Mouse (Mus musculus) left cerebral cortex, adult 8-10 months (tissue): ENCODE data around the gene Hmga1. TPM values are rescaled to one million over a fixed set of nuclear protein-coding genes. Genes with fewer than 3 reads are reported as not detected.

Experiments used
- DNase-seq, 2 experiments: peaks; one replicate each; pipeline ENCODE4 v3.0.0; 2022; ENCODE audit warnings: low spot score in 2 of 2
- total RNA-seq, 4 experiments: library from RNA; stranded (reverse); gene quantifications; 2 replicates each; pipeline ENCODE4 v1.2.4; 2022

Gene Hmga1
- total RNA-seq, 4 experiments from 2014 or later, result 43.7 to 50.0 (median 47.5) TPM

- no peak for DNase-seq
Measured at GRCm38 (mm10) chr17:27528030-27528429, 28.3 kb upstream of the Hmga1 start.

- no peak for DNase-seq
Measured at GRCm38 (mm10) chr17:27528767-27529166, 27.5 kb upstream of the Hmga1 start.

GRCm38 (mm10) chr17:27532095-27532494 lies 24.2 kb upstream of the Hmga1 start:
- DNase-seq, result no peak

DNA sequence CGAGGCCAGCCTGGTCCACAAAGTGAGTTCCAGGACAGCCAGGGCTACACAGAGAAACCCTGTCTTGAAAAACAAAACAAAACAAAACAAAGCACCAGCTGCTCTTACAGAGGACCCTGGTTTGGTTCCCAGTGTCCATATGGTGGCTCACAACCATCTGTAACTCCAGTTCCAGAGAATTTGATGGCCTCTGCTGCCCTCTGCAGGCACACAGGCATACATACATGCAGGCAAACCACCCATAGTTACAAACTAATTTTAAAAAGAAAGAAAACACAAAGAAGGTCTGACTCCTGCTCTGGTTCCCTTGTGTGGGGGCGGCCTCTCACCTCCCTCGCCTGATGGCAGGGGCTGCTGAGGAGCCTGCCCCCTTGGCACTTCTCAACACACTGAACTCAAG lies 22.9 kb upstream of the Hmga1 start:
- no peak for DNase-seq

GRCm38 (mm10) chr17:27534718-27535117 lies 21.6 kb upstream of the Hmga1 start:
- peak in 1 of 2 experiments; percentile 96 for DNase-seq

GRCm38 (mm10) chr17:27541261-27541660 lies 15.0 kb upstream of the Hmga1 start:
- DNase-seq, result no peak

DNA sequence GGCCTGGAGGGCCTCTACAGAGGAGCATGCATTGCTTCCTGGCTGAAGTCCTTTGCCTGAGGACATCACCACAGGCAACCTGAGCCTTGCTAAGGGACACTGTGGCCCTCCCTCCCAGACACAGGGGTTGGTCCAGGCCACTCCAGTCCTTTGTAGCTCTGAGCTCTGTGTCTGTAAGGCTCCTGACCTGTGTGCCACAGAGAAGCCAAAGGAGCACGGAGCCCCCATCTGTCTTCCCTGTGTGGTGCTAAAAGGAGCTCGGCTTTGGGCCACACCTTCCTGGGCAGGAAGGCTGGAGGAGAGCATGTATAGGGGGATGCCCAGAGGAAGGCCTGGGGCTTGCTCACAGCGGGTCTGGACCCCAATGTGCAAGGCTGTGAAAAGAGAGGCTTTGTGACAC lies 14.3 kb upstream of the Hmga1 start:
- DNase-seq, result no peak

GRCm38 (mm10) chr17:27544551-27544950 lies 11.7 kb upstream of the Hmga1 start:
- no peak for DNase-seq

- no peak for DNase-seq
Measured at GRCm38 (mm10) chr17:27545991-27546390, 10.3 kb upstream of the Hmga1 start.

- DNase-seq, result no peak
Measured at GRCm38 (mm10) chr17:27546574-27547085, 9.7 kb upstream of the Hmga1 start.

DNA sequence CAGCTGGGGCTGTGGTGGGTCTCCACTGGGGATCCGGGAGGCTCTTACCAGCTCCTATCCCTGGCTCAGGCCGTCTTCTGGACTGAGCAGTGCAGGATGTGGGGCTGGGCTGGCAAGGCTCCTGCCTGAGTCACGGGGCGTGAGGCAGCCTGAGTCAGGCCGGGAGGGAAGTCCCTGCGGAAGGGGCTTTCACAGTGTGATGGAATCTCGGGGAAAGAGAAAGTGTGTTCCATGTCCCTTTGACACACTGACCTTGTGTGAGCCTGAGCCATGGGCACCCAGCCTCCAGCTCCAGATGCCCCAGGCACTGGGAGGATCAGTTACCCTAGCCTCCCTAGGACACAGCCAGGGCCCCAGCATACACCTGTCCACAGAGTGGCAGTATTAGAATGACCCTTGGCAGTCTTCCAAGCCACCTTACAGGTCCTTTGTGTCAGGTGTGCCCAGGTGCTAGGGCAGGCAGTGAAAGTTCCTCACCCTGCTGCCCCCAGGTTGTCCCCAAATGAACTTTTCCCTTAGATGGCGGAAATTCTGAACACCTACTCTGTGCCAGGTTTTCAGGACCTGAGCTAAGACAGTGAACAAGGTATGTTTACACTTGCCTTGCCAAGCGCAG lies 8.9 kb upstream of the Hmga1 start:
- no peak for DNase-seq

GRCm38 (mm10) chr17:27549234-27549633 lies 7.1 kb upstream of the Hmga1 start:
- no peak for DNase-seq

DNA sequence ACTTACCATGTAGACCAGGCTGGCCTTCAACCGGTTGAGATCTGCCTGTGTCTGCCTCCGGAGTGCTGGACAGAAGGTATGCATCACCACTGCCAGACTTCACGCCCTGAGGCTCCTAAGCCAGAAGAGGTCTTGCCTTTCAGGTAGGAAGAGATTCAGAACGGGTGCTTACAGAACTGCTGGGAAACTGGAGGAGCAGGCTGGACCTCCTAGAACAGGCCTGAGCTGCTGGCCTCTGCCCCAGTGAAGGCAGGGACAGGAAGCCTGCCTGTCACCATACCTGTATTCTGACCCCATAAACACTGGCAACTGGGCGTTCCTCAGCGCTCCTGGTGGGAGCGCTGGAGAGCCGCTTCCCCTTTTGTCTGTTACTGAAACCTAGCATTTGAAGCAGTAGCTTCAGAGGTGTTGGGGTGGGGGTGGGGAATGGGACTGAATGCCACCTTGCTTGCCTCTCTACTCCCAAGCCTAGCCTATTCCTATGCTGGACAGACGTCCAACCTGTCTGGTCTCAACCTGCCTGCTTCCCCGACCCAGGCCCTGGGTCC lies 4.8 kb upstream of the Hmga1 start:
- DNase-seq, result no peak

DNA sequence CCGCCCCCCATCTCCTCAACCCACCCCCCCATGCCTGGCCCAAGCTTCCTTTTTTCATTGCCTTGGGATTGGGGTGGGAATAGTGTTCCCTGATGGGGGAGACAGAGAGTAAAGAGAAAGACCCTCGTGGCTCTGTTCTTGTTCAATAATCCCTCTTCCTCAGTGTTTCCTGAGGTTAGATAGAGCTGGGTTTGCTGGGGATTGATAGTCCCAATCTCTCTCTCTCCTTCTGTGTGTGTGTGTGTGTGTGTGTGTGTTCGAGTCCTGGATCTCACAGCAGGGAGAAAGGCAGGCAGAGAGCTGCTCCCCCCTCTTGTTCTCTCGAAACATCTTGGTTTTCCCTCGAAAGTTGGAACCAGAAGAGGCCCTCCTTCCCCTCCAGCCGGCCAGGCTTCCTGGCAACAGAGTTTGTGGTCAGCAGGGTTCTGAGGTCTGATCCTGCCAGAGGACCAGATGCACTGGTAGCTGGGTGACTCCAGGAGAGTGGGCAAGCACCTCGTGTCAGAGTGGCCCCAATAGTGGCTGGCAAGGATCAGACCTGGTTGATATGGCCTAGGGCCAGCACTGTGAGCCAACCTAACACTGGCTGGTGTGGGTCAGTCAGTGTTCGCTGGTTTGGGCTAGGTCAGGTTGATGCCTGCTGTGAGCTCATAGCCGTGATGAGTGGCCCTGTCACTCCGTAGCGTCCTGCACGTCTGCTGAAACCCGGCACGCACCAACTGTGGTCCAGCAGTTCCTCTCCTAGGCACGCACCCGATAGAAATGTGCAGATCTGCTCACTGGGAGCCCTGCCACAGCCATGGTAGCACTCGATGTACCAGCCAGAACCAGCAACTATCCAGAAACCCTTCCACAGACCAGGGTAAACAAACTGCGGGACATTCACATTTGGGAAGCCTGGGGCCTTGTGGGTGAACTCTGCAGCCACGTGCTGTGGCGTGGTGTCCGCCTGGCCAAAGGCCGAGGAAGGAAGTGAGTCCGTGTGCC lies 3.8 kb upstream of the Hmga1 start:
- DNase-seq, result no peak

DNA sequence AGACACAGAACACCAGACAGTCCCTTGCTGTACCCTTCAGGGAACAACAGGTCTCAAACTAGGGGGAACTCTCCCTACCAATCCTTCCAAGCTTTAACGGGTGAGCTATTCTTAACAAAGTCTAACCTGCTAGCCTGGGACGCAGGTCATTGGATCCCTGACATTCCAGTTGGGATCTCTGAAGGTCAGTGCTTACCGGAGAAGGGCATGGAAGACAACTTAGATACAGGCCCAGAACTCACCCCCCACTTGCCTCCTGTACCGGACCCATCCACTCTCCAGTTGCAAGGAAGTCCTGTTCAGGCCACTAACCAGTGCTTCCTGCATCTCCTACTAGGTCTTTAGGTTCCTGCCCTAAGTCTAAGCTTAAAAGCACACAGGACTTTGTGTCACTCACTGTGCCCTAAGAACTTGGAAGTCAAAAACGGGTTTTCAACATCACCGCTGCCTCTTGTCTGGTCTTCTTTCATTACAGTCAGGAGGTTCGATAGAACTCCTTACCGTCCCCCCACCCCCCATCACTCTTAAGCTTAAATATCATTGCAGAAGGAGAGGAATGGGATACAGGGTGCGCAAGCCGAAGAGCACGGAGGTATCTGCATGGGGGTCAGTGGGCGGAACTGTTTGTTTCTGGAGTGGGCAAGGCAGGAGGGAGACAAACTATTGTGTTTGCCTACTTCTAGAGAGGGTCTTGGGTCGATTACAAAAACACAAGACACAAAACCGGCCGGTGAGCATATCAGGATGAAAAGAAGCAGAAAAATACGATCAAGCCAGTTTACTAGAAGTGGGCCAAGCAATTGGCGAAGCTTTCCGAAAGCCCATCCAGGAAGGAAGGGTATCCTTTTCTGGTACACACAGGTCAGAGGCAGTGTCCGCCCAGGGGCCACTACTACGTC lies 2.0 kb upstream of the Hmga1 start:
- no peak for DNase-seq

GRCm38 (mm10) chr17:27555075-27555511 lies 1.2 kb upstream of the Hmga1 start:
- no peak for DNase-seq

GRCm38 (mm10) chr17:27555512-27556172 lies 655 bp upstream of the Hmga1 start:
- DNase-seq, result no peak

DNA sequence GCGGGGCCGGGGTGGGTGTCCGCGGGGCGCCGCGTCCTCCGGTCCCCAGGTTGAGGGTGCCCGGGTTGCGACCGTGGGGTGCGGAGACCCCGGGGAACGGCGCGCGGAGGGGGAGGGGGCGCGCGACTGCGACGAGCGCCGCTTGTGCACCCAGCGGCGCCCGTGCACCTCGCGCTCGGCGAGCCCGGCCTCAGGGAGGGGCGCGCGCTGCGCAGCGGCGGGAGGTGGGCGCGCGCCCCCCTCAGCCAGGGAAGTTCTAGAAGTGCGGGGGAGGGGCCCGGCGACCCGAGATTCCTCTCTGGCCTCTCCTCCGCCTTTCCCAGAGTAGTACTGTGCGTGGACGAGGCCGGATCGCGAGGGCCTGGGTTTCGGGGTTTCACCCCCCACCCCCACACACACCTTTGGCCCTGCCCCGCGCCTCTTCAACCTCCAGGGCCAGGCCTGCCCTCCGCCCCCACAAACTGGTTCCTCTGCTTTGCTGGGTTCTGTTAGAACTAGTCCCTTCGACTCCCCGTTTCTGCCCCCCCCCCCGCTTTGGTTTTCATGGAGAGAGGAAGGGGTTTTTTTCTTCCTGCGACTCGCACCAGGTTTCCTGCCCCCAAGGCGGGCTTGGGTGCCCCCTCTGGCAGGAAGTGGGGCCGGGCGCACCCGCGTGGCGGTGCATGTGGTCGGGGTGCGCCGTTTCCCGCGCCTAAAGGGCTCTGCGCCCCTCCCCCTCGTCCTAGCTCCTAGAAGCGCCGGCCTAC lies 1.1 kb downstream of the Hmga1 start:
- no peak for DNase-seq

DNA sequence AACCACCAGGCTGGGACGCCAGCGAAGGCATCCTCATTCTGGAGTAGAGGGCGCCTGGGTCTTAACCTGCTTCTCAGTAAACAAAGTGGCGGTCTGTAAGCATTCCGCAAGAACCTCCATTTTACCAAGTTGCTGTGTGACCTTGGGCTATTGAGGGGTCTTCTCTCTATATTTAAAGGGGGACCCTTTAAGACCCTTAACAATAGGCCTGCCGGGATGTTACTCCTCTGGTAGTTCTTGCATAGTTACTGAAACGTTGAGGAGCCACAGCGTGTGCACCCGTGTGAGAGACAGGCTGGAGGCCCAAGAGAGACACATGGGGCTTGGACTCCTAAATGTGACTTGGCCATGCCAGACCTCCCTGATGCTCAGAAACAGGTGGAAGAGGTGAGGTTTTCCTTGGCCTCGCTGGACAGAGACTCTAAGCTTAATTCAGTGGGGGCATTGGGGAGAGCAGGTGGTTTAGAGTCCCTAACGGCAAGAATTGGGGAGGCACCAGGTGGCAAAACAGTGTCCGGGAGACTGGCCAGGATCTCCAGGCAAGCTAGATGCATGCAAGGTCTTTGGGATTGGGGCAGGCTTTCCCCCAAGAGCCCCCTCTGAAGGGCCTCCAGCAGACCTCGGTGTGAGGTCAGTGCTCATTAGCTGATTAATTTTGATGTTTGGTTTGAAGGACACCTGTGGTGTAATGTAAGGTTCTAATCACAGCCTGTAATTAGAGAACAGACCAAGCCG lies 1.8 kb downstream of the Hmga1 start:
- DNase-seq, result no peak
